Mouse (Mus musculus): ENCODE data around the gene Mtrex.

Mtrex gene

GRCm38 (mm10) chr13:112832589-112832988, 94.6 kb downstream of the Mtrex start:
- no peak for DNase-seq (ENCODE audit: low read depth, low spot score)

- DNase-seq (ENCODE audit: low read depth, low spot score) = no peak
Measured at GRCm38 (mm10) chr13:112829619-112830018, 97.6 kb downstream of the Mtrex start.

DNA sequence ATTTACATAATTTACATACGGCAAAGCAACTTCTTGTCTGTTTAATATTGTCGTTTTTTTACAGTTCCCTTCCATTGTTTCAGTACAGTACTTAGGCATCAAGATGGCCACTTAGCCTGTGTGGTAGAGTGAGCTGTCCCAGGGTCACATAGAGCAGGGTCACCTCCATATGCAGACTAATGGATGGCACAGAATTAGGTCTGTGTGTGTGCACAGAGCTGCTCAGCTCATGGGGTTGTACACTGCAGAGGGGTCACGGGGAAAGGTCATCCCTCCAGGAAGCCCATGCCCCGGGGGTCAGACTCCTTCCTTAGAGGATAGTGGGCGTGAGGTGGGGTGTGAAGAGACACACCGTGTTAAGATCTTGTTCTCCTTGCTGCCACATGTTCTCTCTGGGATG, 101.7 kb downstream of the Mtrex start:
- peak; percentile 29 for DNase-seq (ENCODE audit: low read depth, low spot score)

- DNase-seq (ENCODE audit: low read depth, low spot score) = no peak
Measured at GRCm38 (mm10) chr13:112823911-112824648, 103.1 kb downstream of the Mtrex start.

DNA sequence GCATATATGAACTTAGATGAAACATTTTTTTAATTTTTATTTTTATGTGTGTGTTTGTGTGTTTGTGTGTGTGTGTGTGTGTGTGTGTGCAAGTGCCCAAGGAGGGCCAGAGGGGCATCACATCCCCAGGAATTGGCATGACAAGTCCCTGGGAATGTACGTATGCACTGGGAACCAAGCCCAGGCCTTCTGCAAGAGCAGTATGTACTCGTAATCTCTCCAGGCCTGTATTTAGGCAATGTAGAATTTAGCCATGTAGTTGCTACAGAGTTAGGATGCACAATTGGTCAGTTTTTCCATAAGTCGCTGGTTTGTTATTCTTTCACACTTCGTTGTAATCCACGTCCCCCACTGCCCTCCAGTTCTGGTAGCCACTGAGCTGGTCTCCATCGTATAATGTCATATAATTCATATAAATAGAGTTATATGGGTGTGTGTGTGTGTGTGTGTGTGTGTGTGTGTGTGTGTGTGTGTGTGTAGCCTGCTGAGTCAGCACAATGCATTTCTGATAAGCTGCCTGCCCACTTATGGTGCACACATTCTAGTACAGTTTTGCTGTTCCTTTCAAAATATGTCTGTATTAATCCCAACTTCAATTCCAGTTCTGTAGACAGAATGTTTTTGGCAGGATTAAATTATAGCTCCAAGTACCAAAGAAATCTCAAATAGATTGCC, 103.8 kb downstream of the Mtrex start:
- DNase-seq (ENCODE audit: low read depth, low spot score) = no peak

GRCm38 (mm10) chr13:112822413-112822812, 104.8 kb downstream of the Mtrex start:
- DNase-seq (ENCODE audit: low read depth, low spot score) = no peak

GRCm38 (mm10) chr13:112818125-112818524, 109.1 kb downstream of the Mtrex start:
- no peak for DNase-seq (ENCODE audit: low read depth, low spot score)

Measured in R1 (cell line).